Mouse (Mus musculus) megakaryocyte progenitor cell, adult 5-6 weeks (primary cell): ENCODE results near the gene H3f3b. TPM values are rescaled to one million over a fixed set of nuclear protein-coding genes. Genes with fewer than 3 reads are reported as not detected.

Experiments used
- ATAC-seq: replicated peaks from 2 replicates; pipeline ENCODE4 v1.8.0; 2016; ENCODE audit warnings: mild to moderate bottlenecking, moderate TSS enrichment, inconsistent platforms; ENCODE audit not compliant: poor library complexity
- total RNA-seq, 2 experiments: library from RNA; stranded (forward) in 1 of 2; stranded (reverse) in 1 of 2; fragments of 157-497, 149-512 nt in 1 of 2; fragments of 200-1000 nt in 1 of 2; gene quantifications; 2 replicates each; pipeline versions ENCODE4 v1.2.3 to v1.2.4; 2015 to 2017

The H3f3b gene
- 714 and 817 TPM in 2 replicates for total RNA-seq (2015)
- 751 and 801 TPM in 2 replicates for total RNA-seq (2017)

- no peak for ATAC-seq
Observed at GRCm38 (mm10) chr11:116027756-116028155, at the start of gene H3f3b. TSS of gene H3f3b (minus strand) at chr11:116027962.

GRCm38 (mm10) chr11:116076836-116077235 lies 49.1 kb upstream of the H3f3b start:
- peak; percentile 45 for ATAC-seq

DNA sequence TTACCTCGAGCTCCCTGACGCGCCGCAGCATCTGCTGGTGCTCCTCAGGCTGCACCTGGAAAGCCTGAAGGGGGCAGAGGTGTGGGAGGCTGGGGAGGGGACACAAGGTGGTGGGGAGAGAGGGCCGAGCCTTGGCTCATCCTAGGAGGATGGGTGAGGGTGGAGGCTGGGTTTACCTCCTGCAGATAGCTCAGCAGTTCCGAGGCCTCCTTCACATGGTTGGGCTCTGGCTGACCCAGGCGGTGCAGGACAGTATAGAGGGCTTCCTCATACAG lies 48.4 kb upstream of the H3f3b start:
- ATAC-seq = no peak

DNA sequence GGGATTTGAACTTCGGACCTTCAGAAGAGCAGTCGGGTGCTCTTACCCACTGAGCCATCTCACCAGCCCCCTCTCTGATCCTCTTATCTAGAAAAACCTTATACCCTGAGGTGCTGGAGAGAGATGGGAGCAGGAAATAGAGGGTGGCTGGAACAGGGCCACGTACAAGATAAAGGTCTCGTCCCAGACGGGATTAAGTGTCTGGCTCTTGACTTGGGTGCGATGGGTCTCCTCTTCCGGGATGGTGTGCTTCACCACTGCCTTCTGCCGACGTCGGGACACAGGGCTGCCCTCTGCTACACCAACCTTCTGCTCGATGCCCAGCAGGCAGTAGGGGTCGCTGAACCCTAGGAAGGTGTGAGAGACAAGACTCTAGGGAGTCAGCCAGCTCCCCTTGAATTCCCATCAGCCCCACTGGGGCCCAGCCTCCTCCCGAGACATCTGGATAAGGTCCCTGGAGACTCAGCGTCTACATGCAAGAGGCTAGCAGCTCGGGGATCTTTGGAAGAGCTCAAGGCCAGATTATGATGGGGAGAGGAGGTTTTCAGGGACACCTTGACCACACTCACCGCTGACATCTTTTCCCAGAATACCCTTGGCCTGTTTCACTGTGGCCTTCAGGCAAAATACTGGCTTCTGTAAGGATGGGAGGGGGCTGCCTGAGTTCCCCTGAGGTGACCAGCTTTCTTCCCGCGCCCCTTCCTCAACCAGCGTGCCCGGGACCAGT lies 47.9 kb upstream of the H3f3b start:
- peak; percentile 37 for ATAC-seq

DNA sequence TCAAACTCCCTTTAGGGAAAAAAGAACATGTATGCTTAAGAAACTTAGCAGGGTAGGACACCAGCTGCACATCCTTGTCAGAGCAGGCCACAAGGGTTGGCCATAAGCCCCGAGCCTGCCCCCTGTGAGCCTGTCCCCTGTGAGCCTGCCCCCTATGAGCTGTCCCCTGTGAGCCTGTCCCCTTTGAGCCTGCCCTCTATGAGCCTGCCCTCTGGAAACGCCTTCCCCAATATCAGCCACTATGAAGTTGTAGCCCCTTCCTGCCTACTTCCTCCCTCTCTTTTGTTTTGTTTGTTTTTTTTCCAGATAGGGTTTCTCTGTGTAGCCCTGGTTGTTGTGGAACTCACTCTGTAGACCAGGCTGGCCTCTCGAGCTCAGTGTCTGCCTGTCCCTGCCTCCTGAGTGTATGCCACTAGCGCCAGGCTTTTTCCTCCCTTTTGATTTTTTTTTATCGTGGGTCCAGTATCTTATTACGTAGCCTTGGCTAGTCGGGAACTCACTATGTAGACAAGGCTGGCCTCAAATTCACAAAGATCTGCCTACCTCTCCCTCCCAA lies 46.8 kb upstream of the H3f3b start:
- no peak for ATAC-seq

GRCm38 (mm10) chr11:116072608-116073007 lies 44.8 kb upstream of the H3f3b start:
- ATAC-seq = no peak

- peak; percentile 54 for ATAC-seq
Observed at GRCm38 (mm10) chr11:116071510-116071909, 43.7 kb upstream of the H3f3b start.

GRCm38 (mm10) chr11:116065345-116065744 lies 37.6 kb upstream of the H3f3b start:
- ATAC-seq = no peak

GRCm38 (mm10) chr11:116064187-116064867 lies 36.6 kb upstream of the H3f3b start:
- no peak for ATAC-seq

DNA sequence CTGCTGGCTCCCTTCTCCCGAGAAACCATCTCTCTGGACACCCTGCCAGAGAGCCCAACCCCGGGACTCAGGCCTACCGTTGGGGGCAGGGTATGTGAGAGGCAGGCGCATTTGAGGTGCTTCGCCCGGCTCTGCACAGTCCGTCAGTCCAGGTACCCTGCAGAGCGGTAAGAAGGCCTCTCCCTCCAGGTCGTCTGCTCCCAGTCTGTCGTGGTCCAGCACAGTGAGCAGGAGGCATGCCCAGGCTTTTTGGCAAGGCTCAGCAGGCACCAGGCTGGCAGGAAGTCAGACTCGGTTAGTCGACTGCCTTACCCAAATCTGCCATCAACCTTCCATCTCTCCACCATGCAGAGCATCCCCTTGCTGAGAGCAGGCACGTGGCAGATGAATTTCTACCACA lies 35.8 kb upstream of the H3f3b start:
- ATAC-seq = no peak

DNA sequence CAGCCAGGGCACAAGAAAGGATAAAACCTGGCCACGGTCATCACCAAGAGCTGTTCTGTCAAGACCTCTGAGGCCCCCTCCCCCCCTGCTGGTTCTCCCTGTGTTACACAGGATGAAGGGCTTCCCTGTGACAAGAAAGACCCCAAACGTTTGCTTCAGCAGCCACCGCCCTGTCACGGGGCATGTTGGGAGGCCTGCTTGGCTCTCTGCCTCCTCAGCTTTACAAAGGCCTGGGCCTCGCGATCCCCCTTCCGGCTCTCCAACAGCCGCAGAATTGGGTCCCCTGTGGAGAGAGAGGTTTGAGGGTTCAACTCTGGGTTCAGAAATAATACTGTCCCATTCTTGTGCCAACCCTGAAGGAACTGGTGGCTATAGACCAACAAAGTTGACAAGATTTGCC lies 34.8 kb upstream of the H3f3b start:
- no peak for ATAC-seq

DNA sequence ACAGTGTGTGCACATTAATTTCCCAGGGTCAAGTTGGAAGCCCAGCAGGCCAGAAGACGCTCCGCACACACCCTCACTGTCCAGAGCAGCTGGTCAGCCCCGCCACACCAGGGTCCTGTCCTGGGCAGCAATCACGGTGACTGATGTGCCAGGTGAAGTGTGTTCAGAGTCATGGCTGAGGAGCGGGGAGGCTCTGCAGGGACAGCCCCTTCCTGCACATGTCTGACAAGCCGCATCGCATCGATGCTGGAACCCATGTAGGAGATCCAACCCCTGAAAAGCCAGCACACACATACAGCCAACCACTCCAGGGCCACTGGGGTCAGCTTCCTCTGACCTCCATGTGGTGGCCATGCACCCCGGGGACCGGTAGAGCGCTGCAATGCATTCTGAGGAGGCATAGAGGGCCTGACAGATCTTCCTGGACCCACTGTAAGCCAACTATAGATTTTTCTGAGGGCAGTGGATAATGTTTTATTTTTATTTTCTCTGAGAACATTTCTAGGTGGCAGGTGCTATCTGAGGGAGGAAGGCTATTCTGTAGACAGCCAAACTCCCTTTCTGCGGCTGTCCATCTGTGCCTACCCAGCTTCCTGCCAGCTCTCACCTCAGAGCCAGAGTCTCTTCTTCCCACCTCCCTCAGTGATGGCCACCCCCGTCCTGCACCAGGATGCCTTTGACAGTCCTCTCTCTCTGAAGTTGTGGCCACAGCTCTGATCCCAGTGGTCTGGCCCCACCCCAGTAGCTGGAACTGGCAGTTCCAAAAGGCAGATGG lies 34.1 kb upstream of the H3f3b start:
- no peak for ATAC-seq

DNA sequence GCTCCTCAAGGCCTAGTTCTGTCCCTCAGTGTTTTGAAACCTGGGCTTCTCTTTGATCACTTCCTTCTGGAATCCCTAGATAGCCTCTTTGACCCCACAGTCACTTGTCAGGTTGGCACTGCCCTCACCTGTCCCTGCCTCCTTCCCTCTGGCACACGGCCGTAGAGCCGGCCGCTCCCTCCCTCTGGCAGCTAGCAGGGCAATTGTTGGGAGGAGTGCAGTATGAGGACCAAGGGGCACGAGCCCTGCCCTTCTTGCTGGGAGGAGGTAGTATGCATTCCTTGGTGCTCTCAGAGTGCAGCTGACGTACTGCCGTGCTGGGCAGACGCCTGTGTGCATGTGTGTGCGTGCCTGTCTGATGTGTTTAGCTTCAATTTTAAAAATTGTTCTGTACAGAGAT lies 32.8 kb upstream of the H3f3b start:
- ATAC-seq = no peak

- ATAC-seq = no peak
Observed at GRCm38 (mm10) chr11:116059691-116060025, 31.9 kb upstream of the H3f3b start.

DNA sequence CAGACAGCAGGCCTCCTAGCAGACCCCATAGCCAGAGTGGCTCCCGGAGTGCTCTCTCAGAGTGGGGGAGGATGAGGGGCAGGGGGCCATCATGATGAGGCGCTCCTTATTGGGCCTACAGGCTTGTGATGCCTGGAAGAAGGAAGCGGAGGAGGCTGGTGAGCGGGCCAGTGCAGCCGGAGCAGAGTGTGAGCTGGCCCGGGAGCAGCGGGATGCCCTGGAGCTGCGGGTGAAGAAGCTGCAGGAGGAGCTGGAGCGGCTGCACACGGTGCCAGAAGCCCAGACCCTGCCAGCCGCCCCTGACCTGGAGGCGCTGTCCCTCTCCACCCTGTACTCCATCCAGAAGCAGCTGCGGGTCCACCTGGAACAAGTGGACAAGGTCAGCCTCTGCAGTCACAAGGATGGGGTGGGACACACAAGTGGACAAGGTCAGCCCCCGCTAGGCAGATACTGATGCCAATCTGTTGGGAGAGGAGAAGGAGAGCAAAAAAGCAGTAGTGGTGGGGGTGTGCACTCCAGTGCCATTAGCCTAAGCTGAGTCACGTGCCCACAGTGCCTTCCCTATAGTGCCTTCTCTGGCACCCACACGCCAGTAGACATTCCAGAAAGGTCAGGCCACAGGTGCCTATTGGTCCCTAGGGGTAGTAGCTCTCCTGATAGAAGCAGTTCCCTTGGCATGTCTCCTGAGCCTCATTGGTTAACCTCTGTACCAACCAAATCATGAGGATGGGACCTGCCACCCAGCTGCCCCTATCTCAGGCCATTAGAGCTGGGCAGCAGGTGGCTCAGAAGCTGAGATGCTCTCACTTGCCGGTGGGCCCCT lies 31.3 kb upstream of the H3f3b start:
- no peak for ATAC-seq

GRCm38 (mm10) chr11:116058022-116058614 lies 30.4 kb upstream of the H3f3b start:
- no peak for ATAC-seq

DNA sequence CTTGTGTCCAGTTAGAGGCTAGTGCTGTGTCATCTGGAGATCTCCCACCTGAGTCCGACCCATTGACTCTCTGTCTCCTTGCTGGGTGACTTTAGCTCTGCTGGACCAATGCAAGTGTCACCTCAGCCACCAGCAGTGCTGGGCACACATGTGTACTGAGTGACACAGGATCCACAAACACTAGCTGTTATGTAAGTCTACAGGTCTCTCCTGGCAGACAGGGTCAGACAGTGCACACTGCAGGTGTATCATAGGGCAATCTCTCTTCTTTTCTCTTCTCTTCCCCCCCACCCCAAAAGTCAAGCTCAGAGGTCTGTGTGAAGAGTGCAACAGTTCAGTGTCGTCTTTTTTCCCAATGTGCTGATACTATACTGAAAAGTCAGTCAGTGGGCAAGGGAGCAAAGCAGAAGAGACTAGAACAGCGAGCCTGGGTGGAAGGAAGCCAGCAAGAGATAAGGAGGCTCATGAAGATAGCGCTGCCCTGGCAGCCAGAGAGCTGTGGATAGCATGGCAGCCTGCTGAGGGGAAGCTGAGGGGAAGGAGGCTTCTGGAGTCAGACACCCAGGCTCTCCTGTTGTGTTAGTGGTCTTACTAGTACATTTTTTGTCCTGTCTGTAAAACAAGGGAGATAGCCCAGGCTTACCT lies 29.6 kb upstream of the H3f3b start:
- peak; percentile 71 for ATAC-seq

GRCm38 (mm10) chr11:116055873-116056272 lies 28.1 kb upstream of the H3f3b start:
- ATAC-seq = peak; percentile 30; the same call in 1 of the 2 replicates

DNA sequence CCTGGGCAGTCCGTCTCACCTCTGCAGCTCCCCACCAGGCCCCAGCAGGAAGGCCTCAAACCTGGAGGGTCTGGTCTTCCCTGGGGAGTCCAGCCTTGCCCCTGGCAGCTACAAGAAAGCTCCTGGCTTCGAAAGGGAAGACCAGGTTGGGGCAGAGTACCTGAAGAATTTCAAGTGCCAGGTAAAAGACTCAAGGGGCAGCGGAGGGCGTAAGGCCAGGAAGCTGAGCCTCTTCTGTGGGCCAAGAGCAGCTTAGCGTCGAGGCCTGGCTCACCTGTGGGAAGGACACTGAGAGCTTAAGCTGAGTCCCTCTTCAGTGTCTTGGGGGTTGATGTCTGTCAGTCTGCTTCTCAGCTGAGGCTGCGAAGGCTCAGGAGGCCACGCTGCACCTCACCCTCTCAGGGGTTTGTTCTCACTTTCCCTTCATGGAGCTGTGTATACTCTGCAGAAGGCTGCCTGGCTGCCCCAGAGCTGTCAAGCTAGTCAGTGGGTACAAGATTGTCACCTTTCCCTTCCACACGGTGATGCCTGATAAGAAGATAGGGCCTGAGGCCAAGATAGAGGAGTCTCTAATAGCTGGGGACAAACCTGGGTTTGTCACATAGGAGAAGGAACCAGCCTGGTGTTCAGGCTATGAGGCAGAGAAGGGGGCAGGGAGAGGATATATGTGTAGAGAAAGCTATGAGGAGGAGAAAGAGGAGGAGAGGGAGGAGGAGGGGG lies 25.9 kb upstream of the H3f3b start:
- peak; percentile 45 for ATAC-seq
